Mouse (Mus musculus) right cerebral cortex, adult 2 months (tissue): Measurements from ENCODE around the gene Fam241b.

Experiments
- DNase-seq, 2 experiments: peaks; one replicate each; pipeline ENCODE4 v3.0.0; 2021 to 2022; ENCODE audit warnings: low spot score in 2 of 2

Fam241b gene

DNA sequence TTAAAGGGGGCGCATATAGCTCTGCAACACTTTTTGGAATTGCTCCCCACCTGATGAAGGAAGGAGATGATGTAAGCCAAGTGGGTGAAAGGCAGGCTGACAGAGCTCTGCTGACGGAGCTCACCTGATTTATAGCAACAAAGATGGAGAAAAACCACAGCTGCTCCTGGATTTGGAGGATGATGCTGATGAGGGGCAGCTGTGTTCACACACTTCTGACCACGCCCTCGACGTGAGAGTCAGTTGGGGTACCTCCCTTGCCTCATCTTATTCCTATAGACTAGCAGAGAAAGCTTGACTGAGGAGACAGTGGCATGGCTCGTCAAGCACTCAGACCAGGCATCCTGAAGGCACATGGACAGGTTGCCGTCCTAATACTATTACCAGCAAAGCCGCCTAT, at the start of gene Fam241b:
Fam241b (minus strand) TSS at position 101 of the 400 bp plus-strand sequence.
- no peak for DNase-seq

DNA sequence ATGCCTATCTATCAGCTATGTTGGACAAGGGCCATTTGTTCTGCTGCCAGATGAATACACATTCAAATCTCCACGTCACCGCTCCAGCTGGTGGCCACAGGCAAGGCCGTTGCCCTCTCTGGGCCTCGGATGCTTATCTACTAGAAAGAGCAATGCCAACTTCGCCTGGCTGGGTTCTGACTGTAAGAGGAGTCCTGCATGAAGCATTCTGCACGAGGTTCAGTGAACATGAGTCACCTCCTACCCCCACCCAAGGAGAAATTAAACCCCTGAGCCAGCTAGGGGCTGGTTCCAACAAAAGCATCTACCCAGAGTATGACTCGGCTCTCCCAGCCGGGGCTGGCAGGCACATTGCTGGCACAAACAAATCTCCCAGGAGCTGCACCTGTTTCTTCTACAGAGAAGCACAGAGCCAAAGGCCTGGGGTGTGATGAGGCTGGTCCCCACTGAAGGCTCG, 49.0 kb upstream of the Fam241b start:
- DNase-seq = peak; percentile 46 to 62

DNA sequence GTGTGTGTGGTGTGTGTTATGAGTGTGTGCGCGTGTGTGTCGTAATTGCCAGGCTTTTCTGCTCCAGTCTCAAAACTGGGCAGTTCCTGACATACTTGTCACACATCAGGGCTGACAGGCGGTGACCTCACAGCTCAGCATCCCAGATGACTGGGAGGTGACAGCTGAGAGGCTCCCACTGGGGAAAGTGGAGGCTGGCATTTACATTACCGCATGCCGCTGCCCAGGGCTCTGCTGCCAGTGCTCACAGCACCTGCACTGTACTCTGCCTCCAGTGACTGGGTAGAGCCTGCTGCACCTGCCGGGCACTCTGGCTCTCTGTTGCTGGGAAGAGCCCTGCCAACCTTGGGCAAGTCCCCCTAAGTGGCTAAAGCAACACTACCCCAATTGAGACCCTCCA, 47.1 kb upstream of the Fam241b start:
- no peak for DNase-seq

DNA sequence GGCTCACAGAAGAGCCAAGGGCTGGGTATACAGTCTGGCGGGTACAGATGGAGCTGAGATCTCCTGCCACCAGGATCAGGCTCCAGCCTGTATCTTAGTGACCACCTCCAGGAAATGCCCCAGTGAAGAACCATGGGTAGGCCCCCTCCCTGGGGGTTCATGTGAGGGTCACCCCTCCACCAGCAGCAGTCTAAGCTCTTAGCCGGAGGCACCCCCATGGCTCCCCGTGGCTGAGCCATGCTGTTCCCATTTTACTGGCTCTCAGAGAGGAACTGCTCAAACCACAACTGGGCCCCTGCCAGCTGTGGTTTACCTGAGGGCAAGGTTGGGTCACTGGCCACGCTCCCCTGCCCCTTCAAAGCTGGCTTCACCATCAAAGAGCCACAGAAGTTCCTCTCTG, 46.2 kb upstream of the Fam241b start:
- DNase-seq = no peak

DNA sequence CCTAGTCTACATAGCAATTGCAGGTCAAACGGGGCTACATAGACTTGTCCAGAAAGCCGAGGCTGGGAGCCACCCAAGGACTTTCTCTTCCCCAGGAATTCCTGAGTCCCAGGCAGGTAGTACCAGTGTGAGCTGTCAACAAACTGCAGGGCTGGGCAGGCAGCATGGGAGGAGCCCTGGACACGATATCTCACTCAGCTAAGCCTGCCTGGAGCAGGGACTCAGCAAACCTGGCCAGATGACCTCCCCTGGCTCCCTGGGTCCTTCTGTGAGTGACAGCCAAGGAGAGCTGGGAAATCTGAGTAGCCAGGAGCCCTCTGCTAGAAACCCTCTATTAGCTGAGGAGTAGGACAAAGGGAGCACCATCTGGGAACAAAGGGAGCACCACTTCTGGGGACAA, 45.6 kb upstream of the Fam241b start:
- no peak for DNase-seq

DNA sequence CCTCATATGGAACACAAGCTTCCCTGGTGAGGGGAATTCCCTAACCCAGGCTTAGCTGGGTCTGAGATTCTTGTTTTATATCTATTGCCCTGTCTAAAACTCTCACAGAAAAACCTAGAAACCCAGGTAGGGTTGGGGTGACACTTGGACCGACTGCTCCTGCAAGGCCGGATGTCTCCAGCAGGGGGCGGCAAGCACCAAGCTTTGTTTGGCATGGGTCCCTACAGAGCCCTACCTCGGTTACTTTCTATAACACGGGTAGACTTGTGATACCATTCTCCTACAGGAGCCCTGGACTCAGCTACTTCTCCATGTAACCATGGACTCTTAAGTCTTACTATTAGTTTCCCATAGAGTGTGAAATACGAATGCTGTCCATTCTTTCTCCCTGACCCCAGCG, 43.2 kb upstream of the Fam241b start:
- peak; percentile 88 to 91 for DNase-seq

DNA sequence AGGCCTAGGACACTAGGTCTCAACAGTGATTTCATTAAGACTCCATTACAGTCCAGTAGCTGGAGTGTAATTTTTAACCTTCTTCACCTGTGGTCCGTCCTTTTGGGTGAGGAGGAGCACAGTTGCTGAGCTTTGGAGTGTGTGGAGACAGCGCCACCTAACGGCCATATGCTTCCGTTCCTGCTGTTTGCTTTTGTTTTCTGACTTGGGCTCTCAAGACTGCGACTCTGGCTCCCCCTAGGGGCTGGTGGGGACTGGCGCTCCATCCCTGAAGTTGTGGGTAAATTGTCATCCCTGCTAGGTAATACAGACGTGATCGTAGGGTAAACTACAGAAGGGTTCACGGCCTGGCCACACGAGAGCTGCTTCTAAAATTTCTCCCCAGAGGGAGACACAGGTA, 39.3 kb upstream of the Fam241b start:
- DNase-seq = peak; percentile 99

DNA sequence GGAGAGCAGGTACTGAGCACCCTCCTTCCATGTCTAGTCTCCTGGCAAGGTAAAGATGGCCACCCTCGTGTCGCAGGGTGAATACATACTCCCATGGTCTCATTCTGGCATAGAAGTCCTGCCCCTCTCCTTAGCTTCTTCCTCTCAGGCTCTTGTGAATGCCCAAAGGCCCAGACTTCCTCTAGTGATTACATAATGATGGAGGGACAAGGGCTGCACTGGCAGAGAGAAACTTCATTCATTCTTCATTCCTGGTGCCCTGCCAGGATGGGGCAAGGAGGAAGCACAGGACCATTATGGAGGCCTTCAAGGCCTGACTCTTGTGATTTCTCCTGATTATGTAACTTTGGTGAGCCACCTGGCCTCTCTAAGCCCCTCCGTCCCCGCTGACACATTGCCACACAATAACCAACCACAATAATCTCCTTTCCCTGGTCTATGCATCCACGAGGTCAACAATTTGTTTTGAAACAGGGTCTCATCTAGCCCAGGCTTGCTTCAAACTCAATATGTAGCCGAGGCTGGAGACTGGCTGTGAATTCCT, 38.8 kb upstream of the Fam241b start:
- DNase-seq = no peak

DNA sequence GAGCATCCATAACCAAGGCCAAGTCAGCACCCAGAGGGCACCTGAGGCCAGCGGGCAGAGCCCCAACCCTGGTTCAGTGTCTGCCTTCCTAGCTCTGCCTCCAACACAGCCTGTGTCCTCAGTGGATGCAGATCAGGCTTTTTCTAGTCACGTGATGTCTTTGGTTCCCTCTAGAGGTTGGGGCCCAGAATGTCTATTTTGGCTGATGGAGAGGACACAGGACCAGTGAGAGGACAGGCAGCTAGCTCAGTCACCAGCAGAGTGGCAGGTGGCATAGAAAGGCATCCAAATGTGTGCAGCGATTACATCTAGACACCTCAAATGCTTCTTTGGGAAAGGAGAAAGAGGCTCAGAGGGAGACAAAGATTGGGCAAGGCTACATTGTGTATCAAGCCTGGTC, 38.0 kb upstream of the Fam241b start:
- no peak for DNase-seq

DNA sequence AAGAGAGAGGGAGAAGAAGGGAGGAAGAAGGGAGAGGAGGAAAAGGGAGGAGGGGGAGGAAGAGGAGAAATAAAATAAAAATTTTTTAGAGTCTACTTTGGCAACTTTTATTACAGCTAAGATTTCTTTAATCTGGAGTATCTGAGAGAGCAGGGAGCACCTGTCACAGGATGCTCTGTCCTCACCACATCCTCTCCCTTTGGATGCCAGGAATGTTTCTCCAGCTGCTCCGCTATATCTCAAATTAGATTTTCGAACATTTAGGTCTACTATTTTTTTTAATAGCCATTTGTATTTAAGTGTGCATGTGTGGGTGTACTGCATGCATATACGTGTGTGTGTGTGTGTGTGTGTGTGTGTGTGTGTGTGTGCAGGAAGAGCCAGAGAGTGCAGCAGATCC, 36.2 kb upstream of the Fam241b start:
- no peak for DNase-seq

DNA sequence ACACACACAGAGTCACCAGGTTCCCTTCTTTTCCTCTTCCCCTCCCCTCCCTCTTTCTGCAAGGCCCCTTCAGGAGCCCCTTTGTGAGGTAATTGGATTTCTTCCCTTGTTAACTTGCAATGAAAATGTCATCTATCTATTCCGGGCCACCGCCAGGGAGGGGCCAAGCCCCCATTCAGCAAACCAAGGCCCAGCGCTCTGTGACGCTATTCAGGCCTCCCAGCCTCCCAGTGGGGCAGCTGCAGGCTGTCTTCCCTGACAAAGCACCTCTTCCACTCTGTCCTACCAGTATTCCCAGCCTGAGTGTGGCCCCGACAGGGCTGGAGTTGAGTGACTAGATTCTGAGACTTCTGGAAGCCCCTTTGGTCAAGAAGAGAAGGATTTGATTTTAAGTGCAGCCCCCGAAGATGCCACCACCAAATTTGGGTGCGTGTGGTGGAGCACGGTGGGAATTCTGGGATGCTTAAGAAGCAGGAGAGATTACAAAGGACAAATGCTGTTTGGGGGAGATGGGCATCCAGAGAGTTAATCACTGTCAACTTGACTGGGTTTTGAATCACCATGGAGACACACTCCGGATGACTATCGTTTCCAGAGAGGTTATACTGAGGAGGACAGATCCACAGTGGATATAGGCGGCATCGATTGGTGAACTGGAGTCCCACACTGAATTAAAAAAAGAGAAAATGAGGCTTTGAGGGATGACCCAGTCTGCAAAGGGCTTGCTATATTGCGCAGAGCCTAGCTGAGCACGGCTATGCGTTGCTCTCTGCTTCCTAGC, 31.0 kb upstream of the Fam241b start:
- no peak for DNase-seq

DNA sequence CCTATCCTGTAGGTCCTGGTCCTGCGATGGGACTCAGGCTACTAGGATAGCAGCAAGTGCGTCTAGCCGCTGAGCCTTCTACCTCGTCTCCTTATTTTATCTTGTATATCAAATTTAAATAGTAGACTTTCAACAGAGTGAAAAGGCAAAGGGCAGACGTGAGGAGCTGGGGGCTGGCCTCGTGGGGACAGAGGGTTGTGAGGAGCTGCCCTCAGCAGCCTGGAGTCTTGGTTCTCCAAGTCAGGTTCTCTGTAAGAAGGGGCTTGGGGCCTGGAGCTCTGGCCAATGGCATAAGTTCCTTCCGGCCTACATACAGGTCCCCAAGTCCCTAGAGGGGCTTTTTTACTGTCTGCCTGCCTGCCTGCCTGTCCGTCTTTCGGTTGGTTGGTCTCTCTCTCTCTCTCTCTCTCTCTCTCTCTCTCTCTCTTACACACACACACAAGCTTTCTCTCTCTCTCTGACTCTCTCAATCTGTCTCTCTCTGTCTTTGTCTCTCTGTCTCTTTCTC, 30.3 kb upstream of the Fam241b start:
- no peak for DNase-seq

DNA sequence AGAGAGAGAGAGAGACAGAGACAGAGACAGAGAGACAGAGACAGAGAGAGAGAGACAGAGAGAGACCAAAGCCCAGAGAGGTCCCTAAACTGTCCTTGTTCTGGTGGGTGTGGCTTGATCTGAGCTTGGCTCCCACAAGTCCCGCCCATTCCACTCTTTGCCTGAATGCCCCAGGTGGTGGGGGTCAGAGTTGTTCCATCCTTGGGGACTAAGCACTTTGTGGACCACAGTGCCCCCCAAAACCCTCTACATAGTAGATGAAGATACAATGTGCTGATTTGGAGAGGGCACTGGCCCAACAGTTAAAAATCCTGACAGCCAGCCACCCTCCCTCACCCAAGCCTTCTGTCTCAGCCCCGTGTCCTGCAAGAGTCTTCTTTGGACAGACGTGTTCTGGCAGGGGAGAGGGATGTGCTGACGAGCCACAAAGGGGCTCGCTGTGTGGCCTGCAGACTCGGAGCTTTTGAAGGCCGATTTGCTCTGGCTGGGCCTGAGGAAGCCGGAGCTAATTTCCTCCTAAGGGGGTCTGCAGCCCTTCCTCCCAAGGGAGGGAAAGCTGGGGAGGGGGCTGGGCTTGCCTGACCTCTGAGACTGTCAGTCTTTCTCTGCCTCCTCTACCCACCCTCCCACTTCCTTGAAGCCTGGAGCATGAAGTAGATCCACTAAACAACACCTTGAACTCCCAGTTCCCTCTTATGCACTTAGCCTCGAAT, 29.3 kb upstream of the Fam241b start:
- DNase-seq = no peak

DNA sequence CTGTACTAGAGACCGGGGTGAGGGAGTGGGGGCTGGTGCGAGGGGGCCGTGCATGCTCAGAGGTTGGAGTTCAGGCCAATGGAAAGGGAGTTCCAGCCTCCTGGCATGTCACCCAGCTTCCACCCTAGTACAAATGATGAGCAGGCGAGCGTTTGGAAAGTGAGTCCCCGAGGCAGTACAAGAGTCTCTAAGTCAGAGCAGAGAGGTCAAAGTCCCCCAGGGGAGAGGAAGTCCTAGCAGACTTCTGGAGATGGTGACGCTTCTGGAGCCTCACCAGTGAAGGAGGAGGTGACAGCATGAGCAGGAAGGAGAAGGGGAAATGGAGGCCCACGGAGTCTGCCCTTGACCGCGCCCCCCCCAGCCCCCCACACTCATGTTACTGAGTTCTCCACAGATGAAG, 18.7 kb upstream of the Fam241b start:
- DNase-seq = no peak

DNA sequence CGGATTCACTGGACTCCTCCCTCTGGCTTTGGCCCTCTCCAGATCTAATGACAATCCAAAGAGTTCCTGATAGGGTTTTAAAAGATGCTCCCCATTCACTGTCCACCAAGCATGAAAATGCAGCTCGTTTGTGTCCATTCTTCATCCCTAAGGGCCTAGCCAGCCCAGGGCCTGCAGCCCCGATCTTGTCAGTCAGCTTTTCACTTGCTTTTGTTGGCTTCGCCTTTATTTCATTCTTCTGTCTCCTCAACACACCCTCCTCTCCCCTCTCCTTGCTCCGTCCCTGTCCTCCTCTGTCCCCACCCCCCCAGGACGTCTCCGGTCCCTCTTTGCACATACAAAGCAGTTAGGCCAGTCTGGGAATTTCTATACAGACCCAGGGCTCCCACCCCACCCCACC, 6.2 kb upstream of the Fam241b start:
- DNase-seq = no peak

DNA sequence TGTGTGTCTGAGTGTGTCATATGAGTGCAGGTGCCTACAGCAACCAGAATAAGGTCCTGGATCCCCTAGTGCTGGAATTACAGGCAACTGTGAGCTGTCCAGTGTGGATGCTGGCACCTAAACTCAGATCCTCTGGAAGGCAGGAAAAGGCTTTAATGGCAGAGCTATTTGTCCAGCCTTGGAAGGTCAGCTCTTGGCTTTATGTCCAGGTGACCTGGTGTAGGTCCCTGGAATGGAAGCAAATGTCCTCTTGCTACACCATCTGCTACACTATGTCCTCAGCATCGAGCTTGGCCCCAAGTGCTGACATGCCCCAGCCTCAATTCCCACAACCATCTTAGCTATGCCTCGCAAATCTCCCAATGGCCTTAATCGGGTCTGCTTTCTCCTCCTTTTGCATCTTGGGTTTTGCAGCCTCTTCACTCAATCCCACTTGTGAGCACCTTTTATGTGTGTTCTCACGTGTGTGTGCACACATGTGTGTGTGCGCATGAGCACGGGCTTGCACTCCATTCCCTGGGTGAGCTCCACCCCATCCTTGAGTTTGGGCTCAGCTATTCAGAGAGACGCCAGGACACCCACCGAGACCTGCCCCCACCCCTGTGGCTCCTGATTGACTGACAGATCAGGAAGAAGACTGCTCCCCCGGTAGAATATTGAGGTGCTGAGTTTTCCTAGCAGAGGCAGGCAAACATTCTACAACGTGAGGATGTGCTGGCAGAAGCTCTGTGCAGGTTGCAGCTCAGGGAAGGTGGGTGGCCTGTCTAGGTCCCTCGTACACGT, 3.9 kb upstream of the Fam241b start:
- DNase-seq = no peak

DNA sequence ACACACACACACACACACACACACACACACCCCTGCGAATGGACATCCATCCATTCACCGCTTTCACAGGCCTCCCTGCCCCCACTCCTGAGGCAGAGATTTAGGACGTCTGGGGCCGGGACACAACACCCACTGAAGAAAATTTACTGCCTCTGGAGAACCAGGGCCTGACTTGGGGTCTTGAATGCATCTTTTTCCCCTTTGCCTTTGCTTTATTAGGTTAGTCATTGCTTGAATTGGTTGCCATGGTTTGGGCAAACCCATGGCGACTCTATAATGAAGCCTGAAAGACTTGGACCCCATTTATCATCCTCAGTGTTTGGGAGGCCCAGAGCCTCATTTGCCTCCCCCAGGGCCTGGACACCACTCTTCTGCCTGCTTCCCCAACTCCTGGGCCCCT, 2.2 kb upstream of the Fam241b start:
- DNase-seq = no peak

DNA sequence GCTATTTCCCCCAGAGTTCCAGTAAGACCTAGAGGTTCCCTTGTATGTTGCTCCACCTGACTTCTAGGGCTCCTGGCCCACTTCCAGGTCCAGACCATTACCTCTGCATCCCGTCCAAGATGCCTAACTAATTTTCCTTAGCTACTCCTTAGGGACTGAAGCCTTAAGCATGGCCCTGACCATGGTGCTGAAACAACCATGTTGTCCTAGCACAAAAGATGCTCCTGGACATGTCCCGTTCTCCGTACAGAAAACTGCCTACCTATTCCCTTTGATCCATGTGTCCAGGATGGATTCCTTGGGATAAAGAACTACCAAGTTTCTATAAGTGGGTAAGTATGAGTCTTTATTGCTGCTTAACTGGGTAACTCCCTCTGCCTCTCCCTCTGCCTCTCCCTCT, 5.7 kb downstream of the Fam241b start:
- no peak for DNase-seq

DNA sequence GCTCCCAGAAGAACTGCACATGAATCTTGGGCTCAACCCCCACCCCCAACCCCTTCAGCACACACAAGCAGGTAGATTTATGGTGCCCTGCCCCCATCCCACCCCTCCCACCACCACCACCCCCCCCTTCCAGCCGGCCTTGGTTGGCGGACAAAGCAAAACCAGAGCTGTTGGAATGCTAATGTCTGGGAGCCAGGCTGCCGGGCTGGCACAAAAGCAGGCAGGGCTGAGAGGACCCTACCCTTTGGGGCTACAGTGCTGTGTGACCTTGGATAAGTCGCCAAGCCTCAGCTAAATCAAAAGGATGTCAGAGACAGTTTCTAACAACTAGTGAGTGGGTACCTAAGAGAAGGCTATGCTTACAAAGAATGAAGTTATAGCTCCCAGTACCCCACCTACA, 6.6 kb downstream of the Fam241b start:
- no peak for DNase-seq

DNA sequence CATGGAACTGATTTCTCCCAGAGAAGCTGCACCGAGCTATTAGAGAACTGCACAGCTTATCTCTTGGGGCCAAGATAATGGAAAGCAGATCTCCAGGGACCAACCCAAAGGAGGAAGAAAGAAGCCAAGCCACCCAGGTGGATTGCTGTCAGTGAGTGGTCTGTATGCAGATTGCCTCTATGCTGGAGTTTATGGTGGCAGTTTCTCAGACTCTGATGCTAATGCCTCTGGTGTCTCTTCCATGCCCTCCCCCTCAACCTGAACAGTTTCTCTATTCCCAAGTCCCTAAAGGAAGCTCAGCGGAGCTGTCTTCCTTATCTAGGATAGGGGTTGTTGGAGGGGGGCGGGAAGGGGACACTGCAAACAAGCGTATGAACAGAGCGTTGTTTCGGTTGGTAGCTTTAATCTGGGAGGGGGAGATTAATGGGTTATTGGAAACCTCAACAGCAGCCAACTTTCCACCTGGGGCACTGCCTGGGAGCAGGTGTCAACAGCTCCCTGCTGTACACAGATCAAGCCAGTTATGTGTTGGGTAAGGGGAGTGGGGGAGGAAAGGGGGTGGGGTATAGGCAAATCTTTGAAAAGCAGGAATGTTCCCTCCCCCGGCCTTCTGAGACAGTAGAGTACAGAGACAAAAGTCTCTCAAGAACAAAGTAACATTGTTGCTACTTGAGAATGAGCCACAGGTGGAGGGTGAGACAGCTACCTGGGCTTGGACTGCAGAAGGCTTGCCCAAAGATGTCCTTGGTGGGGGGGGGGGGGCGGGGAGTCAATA, 7.8 kb downstream of the Fam241b start:
- DNase-seq = no peak

DNA sequence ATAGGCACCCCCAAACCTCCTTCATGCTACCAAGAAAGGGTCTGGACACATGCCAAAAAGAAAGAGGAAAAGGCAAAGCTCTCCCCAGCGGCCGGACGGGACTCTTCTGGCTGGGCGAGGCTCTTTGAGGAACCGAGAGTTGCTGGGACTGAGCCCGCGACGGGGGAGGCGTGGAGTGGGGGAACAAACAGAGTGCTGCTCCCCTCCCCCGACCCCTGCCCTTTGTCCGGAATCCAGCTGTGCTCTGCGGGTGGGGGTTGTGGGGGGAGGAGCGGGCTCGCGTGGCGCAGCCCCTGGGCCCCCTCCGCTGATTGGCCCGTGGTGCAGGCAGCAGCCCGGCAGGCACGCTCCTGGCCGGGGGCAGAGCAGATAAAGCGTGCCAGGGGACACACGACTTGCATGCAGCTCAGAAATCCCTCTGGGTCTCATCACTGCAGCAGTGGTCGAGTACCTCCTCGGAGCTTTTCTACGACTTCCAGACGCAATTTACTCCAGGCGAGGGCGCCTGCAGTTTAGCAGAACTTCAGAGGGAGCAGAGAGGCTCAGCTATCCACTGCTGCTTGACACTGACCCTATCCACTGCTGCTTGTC, 10.9 kb downstream of the Fam241b start, which contains the start of gene Neurog3:
Neurog3 (plus strand) TSS at position 400 of the 591 bp plus-strand sequence.
- no peak for DNase-seq
